Mouse (Mus musculus) heart, embryonic 10.5 days (tissue): ENCODE results near the gene Pde4d. TPM values are rescaled to one million over a fixed set of nuclear protein-coding genes. Genes with fewer than 3 reads are reported as not detected.

ENCODE experiments used
- DNase-seq: peaks from one replicate; pipeline ENCODE4 v3.0.0-alpha.2; 2017; ENCODE audit warnings: low spot score
- H3K27ac ChIP-seq: fragments of 300-500 bp; sonication (generic); 2 replicates; pipeline ENCODE4 v1.5.1; 2016; ENCODE audit warnings: mild to moderate bottlenecking
- H3K27me3 ChIP-seq: fragments of 300-500 bp; sonication (generic); 2 replicates; pipeline ENCODE4 v1.6.1; 2016; ENCODE audit warnings: mild to moderate bottlenecking; ENCODE audit not compliant: poor library complexity, insufficient read depth, severe bottlenecking
- H3K36me3 ChIP-seq: fragments of 300-500 bp; sonication (generic); 2 replicates; pipeline ENCODE4 v1.6.1; 2016; ENCODE audit warnings: mild to moderate bottlenecking, moderate library complexity
- H3K4me1 ChIP-seq: fragments of 300-500 bp; sonication (generic); 2 replicates; pipeline ENCODE4 v1.6.1; 2016; ENCODE audit warnings: mild to moderate bottlenecking
- H3K4me3 ChIP-seq: fragments of 300-500 bp; sonication (generic); 2 replicates; pipeline ENCODE4 v1.5.1; 2016; ENCODE audit warnings: mild to moderate bottlenecking, moderate library complexity
- H3K9me3 ChIP-seq: fragments of 300-500 bp; sonication (generic); 2 replicates; pipeline ENCODE4 v1.6.1; 2016; ENCODE audit warnings: mild to moderate bottlenecking, moderate library complexity
- WGBS: fragments of 180-500 bp; shearing (Covaris S2); methylation state at CpG from one replicate; pipeline ENCODE4 v1.1.7; 2016; 5-methylcytosine and 5-hydroxymethylcytosine counted together
- polyA plus RNA-seq: library from polyadenylated mRNA; unstranded; fragments of >200 nt; fragmentation: Nextera tagmentation; extraction: Ambion mirVana; gene quantifications from 2 replicates; pipeline ENCODE4 v1.2.1, GENCODE M21; 2016

Gene Pde4d
- polyA plus RNA-seq, 1 experiment from 2014 or later: 24.9 TPM

- 93% methylated on average over 4 of the region's 4 CpGs for WGBS
- no peaks in the 10 kb centered on the region for H3K9me3 ChIP-seq
- no peaks in the 10 kb centered on the region for H3K27me3 ChIP-seq
- H3K4me1 ChIP-seq: no peaks in the 10 kb centered on the region
- H3K4me3 ChIP-seq: no peak overlapping the region
- no peaks in the 10 kb centered on the region for H3K36me3 ChIP-seq
- DNase-seq: no peak
- no peak overlapping the region for H3K27ac ChIP-seq
Observed at GRCm38 (mm10) chr13:109268659-109269322, 819.0 kb downstream of the Pde4d start.

GRCm38 (mm10) chr13:109274869-109275268 is 825.1 kb downstream of the Pde4d start:
- Histone ChIP-seq H3K27me3 (no peaks in the 10 kb centered on the region), H3K4me3 (no peak overlapping the region), H3K4me1 (no peaks in the 10 kb centered on the region; the same call in 1 of the 2 replicates), H3K27ac (no peak overlapping the region), H3K36me3 (no peaks in the 10 kb centered on the region), H3K9me3 (no peaks in the 10 kb centered on the region)
- no peak for DNase-seq
- 85% methylated on average over 10 of the region's 10 CpGs for WGBS

GRCm38 (mm10) chr13:109277792-109278191 is 828.0 kb downstream of the Pde4d start:
- no peak overlapping the region for H3K27ac ChIP-seq
- no peaks in the 10 kb centered on the region for H3K36me3 ChIP-seq
- no peaks in the 10 kb centered on the region for H3K27me3 ChIP-seq
- H3K4me3 ChIP-seq: no peak overlapping the region
- 78% methylated on average over 7 of the region's 7 CpGs for WGBS
- H3K4me1 ChIP-seq: no peaks in the 10 kb centered on the region; the same call in 1 of the 2 replicates
- no peaks in the 10 kb centered on the region for H3K9me3 ChIP-seq
- DNase-seq: no peak

DNA sequence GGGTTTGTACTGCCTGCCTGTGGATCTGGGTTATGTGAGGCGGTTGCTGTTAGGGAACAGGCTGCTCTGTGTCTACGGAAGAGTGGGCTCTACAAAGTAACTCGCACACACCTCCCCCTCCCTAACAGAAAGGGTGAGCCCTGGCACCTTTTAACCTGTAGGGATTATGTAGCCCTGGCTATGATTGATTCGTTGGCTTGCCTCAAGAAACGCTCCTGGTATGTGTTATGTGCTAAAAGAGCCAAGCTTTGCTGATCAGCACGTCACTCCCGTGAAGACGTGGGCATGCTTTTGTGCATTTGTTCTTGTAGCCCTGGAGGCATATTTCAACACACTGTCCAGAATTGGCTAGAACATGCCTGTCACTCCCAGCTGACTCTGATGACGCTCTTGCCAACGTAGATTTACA is 828.8 kb downstream of the Pde4d start:
- WGBS: 74% methylated on average over 10 of the region's 10 CpGs
- Histone ChIP-seq H3K27me3 (no peaks in the 10 kb centered on the region), H3K36me3 (no peaks in the 10 kb centered on the region), H3K9me3 (no peaks in the 10 kb centered on the region), H3K4me3 (no peak overlapping the region), H3K4me1 (no peaks in the 10 kb centered on the region; the same call in 1 of the 2 replicates), H3K27ac (no peak overlapping the region)
- no peak for DNase-seq

GRCm38 (mm10) chr13:109279211-109279610 is 829.5 kb downstream of the Pde4d start:
- H3K27ac ChIP-seq: no peak overlapping the region
- DNase-seq: no peak
- no peaks in the 10 kb centered on the region for H3K36me3 ChIP-seq
- WGBS: 75% methylated on average over 6 of the region's 6 CpGs
- H3K9me3 ChIP-seq: no peaks in the 10 kb centered on the region
- H3K27me3 ChIP-seq: no peaks in the 10 kb centered on the region
- H3K4me1 ChIP-seq: no peaks in the 10 kb centered on the region; the same call in 1 of the 2 replicates
- H3K4me3 ChIP-seq: no peak overlapping the region

- no peaks in the 10 kb centered on the region for H3K9me3 ChIP-seq
- no peak overlapping the region for H3K4me3 ChIP-seq
- 86% methylated on average over 5 of the region's 5 CpGs for WGBS
- no peaks in the 10 kb centered on the region for H3K27me3 ChIP-seq
- no peaks in the 10 kb centered on the region; the same call in 1 of the 2 replicates for H3K4me1 ChIP-seq
- DNase-seq: no peak
- H3K36me3 ChIP-seq: no peaks in the 10 kb centered on the region
- H3K27ac ChIP-seq: no peak overlapping the region
Observed at GRCm38 (mm10) chr13:109280433-109280832, 830.7 kb downstream of the Pde4d start.

DNA sequence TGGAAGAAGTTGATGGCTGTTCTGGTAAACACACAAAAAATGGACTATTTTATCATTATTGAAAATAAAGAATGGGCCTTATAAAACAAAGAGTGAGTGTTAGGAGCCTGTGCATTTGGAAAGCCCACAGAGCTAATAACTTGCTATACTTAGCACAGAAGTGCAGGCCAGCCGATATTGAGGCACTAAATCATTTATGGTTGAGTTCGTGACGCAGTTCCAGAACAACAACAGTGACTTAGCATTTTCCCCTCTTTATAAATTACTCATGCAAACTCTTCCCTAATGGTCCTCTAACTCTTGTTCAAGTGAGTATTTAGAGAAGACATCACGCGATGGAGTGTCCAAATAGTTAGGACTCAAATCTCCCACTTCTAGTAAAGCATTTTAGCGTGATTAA is 837.7 kb downstream of the Pde4d start:
- WGBS: 91% methylated on average over 6 of the region's 6 CpGs
- DNase-seq: no peak
- H3K9me3 ChIP-seq: no peaks in the 10 kb centered on the region

GRCm38 (mm10) chr13:109290922-109291321 is 841.2 kb downstream of the Pde4d start:
- Histone ChIP-seq H3K9me3 (no peaks in the 10 kb centered on the region), H3K4me1 (peaks cover 16% of the 10 kb centered on the region), H3K27me3 (no peaks in the 10 kb centered on the region), H3K27ac (no peak overlapping the region), H3K36me3 (no peaks in the 10 kb centered on the region), H3K4me3 (no peak overlapping the region)
- DNase-seq: no peak
- WGBS: 63% methylated on average over 4 of the region's 4 CpGs

More for the DNA sequence above, 837.7 kb downstream of the Pde4d start:
- Histone ChIP-seq H3K4me3 (no peak overlapping the region), H3K27ac (no peak overlapping the region), H3K4me1 (no peaks in the 10 kb centered on the region), H3K36me3 (no peaks in the 10 kb centered on the region), H3K27me3 (no peaks in the 10 kb centered on the region)

DNA sequence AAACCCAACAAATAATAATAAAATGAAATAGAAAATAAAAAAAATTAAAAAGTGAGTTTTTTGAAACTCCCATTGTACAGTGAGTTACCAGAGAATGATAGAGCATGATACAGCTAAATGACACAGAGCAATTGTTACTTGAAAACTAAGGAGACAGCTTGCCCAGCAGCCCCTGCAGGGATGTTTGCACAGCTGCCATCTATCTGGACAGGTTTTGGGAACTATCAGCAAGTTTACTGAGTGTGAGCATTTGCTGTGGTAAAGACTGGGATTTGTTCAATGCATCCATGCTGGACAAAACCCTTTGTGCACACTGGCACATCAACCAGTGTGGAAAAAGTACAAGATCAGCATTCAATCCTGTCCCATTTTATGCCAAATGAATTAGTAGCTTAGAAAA is 843.3 kb downstream of the Pde4d start:
- Histone ChIP-seq H3K4me1 (peaks cover 23% of the 10 kb centered on the region), H3K27ac (no peak overlapping the region), H3K9me3 (no peaks in the 10 kb centered on the region), H3K36me3 (no peaks in the 10 kb centered on the region), H3K27me3 (no peaks in the 10 kb centered on the region), H3K4me3 (no peak overlapping the region)
- no peak for DNase-seq

- peaks cover 23% of the 10 kb centered on the region for H3K4me1 ChIP-seq
- no peaks in the 10 kb centered on the region for H3K9me3 ChIP-seq
- no peaks in the 10 kb centered on the region for H3K27me3 ChIP-seq
- H3K36me3 ChIP-seq: no peaks in the 10 kb centered on the region
- H3K4me3 ChIP-seq: no peak overlapping the region
- 63% methylated on average over 3 of the region's 3 CpGs for whole genome bisulfite sequencing
- no peak for DNase-seq
- no peak overlapping the region for H3K27ac ChIP-seq
Observed at GRCm38 (mm10) chr13:109296347-109297037, 846.7 kb downstream of the Pde4d start.

- WGBS: 83% methylated on average over 7 of the region's 7 CpGs
- Histone ChIP-seq H3K9me3 (no peaks in the 10 kb centered on the region), H3K36me3 (no peaks in the 10 kb centered on the region), H3K4me3 (no peak overlapping the region), H3K27me3 (no peaks in the 10 kb centered on the region), H3K4me1 (peaks cover 23% of the 10 kb centered on the region), H3K27ac (no peak overlapping the region)
- no peak for DNase-seq
Observed at GRCm38 (mm10) chr13:109298852-109299251, 849.1 kb downstream of the Pde4d start.

DNA sequence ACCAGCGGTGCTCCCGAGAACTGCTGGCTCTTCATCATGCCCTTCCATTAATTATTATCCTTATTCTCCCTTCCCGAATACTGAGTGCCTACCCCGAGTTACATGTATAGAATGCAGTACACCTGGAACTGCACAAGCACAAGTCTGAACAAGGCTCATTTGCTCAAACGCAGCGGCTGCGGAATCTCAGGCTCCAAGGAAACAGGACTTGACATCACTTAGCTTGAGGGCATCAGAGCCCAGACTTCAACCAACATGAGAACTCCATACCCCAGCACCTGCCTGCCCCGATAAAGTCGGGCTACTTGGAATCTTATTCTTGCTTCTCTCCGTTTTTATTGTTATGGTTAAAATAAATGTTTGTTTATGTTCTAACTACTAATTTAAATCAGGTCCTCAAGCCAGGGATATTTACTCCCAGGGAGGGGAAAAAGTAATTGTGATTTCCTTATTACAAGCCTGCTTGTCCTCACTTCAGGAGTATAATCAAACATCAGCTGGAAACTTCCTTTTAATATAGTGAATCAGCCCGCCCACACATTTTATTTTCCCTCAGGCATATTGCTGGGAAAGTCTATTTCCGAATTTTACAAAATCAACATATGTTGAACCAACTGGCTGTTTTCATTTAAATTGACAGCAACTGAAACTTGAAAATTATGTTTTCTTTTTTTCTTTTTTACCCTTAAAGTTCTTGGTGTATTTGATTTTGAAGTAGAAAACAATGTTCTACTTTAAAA is 849.9 kb downstream of the Pde4d start:
- no peak overlapping the region for H3K4me3 ChIP-seq
- 82% methylated on average over 12 of the region's 12 CpGs for WGBS

DNA sequence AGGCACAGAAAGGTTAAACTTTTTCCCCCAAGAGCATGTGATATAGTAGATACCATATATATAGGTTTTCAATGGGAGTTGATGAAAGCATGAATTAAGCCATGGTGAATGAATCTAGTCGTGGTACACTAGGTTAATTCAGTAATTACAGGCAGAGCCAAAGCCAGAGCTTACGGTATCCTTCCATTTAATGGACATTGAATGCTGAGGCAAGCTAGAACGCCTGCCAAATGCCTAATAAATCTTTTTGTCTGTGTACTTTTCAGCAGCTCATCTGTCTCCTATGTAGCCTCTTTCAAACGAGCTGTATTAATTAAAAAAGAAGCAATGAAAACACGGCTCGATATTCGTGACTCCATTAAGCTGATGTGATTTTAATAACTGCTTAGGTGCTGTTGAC is 862.8 kb downstream of the Pde4d start:
- no peak overlapping the region for H3K4me3 ChIP-seq
- 76% methylated on average over 7 of the region's 7 CpGs for WGBS
- H3K27ac ChIP-seq: no peak overlapping the region
- no peak for DNase-seq
- H3K9me3 ChIP-seq: no peaks in the 10 kb centered on the region
- no peaks in the 10 kb centered on the region for H3K36me3 ChIP-seq
- no peaks in the 10 kb centered on the region for H3K27me3 ChIP-seq
- no peaks in the 10 kb centered on the region for H3K4me1 ChIP-seq

More for the DNA sequence above, 849.9 kb downstream of the Pde4d start:
- H3K9me3 ChIP-seq: no peaks in the 10 kb centered on the region
- no peaks in the 10 kb centered on the region for H3K36me3 ChIP-seq
- no peak for DNase-seq
- H3K27ac ChIP-seq: no peak overlapping the region
- peaks cover 17% of the 10 kb centered on the region for H3K4me1 ChIP-seq
- no peaks in the 10 kb centered on the region for H3K27me3 ChIP-seq
